Mouse (Mus musculus) cerebellum, adult 9-10 months (tissue): ENCODE measurements around the gene Rbfox1.
A peak's percentile ranks its signal among the peaks of the same experiment; 100 is the strongest.

Experiments
- DNase-seq: peaks from one replicate; pipeline ENCODE4 v3.0.0; 2022

The Rbfox1 gene

DNA sequence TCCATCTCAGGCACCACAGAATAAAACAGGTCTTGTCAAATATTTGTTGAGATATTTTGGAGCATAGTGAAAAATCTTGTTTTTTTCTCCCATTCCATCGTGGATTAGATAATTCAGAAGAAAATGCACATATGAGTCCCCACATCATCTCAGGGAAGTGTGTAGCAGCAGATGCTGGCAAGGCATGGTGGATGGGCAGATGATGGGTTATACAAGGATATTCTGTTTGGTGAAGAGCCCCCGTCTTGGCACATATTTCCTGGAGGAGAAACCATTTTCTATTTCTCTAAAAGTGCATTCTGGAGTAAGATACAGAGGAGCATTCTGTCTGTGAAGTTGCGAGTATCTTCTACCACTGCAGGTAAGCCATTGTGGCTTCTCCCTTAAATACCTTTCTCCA is 495.8 kb downstream of the Rbfox1 start:
- no peak for DNase-seq

- DNase-seq, result no peak
These were observed 496.4 kb downstream of the Rbfox1 start for GRCm38 (mm10) chr16:6381572-6381971.

- DNase-seq, result peak; percentile 64
These were observed 497.6 kb downstream of the Rbfox1 start for GRCm38 (mm10) chr16:6382712-6383111.

DNA sequence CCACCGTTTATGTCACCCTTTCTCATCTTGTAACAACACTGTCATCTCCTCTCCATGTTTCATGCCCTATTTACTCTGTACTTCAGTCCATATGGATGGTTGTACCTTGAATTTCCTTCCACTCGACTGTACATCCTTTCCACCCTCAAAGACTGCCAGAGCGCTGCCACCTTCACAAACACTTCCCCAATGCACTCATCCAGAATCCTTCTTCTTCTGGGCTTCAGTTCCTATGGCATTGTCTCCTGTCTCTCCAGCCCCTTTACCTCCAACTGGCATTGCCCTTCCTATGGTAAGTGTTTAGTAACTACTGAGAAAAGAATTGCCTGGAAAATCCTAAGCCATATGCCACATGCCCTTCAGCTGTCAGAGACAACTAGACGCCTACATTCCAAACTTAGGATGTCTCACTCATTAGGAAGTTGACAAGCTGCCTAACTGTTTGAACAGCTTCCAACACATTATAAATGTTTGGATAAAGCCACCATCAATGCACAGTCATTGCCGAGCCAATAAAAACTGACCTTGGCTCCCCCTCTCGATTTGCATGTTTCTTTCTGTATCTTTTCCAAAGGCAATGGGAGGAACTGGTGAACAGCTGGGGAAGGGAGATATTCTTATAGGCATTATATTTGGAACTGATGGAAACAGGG is 505.2 kb downstream of the Rbfox1 start:
- peak; percentile 77 for DNase-seq

DNA sequence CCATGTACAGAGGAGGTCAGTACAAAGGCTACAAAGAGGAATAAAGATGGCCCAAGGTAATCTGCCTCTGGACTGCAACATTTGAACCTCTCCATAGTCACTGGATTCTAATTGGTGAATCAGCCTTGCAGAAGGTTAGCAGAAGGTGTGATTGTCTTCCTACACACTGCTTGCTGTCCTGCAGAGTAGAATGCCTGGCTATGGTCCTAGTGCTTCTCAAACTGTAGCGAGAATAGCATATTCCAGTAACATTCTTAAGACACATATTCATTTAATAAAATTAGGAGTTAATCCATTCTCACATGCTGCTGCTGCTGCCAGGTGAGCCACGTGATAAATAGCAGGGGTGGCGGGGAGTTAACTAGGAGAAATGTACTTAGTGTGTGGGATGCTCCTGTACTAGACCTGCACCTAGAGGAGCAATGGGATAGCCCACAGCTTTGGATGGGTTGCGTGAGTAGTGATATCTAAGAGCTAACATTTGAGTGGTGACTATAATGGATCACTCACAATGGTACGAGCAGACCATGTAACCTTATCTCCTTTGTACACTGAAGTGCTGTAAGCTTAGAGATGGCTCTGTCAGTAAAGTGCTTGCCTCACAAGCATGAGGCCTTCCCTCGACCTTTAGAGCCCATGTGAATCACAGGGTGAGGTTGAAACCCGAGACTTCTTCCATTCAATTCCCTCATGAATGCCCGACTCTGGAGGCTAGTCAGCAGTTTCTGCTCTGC is 511.7 kb downstream of the Rbfox1 start:
- DNase-seq, result no peak

GRCm38 (mm10) chr16:6397635-6398034 is 512.5 kb downstream of the Rbfox1 start:
- DNase-seq, result no peak

DNA sequence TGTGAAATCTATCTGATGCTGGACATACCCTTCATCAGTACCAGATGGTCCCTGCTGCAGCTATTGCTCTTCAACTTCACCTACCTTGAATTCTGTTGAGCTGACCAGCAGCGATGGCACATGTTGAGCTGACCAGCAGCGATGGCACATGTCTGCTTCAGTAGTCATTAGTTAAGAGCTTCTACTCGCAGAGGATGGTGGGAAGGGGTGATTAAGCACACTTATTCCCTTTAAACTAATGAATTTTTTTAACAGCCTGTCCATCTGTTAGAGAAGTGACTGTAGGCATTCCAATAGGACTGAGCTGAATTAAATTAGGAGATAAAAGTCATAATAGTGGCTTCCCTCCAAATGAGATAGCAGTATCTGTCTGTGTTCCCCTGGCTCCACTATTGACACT is 517.7 kb downstream of the Rbfox1 start:
- DNase-seq, result no peak

- no peak for DNase-seq
These were observed 529.7 kb downstream of the Rbfox1 start for GRCm38 (mm10) chr16:6414846-6415245.

- DNase-seq, result no peak
These were observed 536.5 kb downstream of the Rbfox1 start for GRCm38 (mm10) chr16:6421623-6422145.

GRCm38 (mm10) chr16:6423878-6424409 is 538.8 kb downstream of the Rbfox1 start:
- peak; percentile 75 for DNase-seq

GRCm38 (mm10) chr16:6424738-6425137 is 539.6 kb downstream of the Rbfox1 start:
- DNase-seq, result peak; percentile 96

GRCm38 (mm10) chr16:6427292-6428281 is 542.4 kb downstream of the Rbfox1 start:
- peak; percentile 93 for DNase-seq

GRCm38 (mm10) chr16:6430981-6431380 is 545.8 kb downstream of the Rbfox1 start:
- DNase-seq, result peak; percentile 75

DNA sequence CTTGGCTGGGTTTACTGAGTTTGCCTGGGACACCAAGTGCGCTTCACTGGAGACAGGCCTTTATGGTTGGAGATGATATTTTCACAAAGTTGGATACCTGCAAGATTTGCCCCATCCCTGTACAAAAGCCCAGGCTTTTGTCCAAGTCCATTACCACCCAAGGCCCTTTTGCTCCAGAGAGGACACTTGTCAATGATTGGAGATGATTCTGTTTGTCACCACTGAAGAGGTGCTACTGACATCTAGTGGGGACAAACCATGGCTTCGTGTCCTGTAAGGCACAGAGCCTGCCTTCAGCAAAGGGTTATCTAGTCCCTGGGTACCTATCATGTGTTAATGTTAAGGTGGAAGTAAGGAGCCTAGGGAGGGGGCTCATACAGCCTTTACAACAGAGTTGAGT is 551.3 kb downstream of the Rbfox1 start:
- peak; percentile 72 for DNase-seq

DNA sequence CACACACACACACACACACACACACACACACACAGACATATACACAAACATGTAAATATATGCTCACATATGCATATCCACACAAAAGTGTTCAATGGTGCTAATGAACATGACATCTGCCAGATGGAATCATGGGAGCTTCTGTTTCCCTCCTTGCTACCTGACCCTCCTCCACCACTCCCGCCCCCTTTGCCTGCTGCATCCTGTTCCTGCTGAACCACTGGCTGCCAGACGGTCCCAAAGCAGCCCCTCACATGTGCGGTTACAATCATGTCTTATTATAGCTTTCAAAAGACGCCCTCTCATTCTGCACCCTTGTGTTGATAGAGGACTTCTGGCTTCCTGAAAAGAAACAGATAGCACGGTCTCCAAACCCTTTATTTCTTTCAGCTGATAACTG is 563.1 kb downstream of the Rbfox1 start:
- DNase-seq, result no peak

- DNase-seq, result no peak
These were observed 570.2 kb downstream of the Rbfox1 start for GRCm38 (mm10) chr16:6455349-6455748.

GRCm38 (mm10) chr16:6479094-6479590 is 594.0 kb downstream of the Rbfox1 start:
- peak; percentile 42 for DNase-seq

GRCm38 (mm10) chr16:6479616-6480410 is 594.7 kb downstream of the Rbfox1 start:
- peak; percentile 78 for DNase-seq

DNA sequence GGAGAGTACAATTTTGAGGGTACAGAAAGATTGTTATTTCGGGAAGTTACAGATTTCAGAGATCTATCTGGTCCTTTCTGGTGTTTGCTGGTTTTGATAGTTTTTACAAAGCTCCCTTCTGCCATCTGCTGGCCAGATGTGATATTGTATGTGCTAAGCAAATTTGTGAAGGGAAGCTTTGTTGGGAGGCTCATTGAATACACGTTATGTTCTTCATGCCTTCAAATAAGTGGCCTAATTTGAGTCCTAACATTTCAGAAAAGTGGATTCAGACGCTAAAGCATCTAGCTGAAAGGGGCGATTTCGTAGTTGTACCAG is 595.2 kb downstream of the Rbfox1 start:
- peak; percentile 88 for DNase-seq

GRCm38 (mm10) chr16:6483628-6484027 is 598.5 kb downstream of the Rbfox1 start:
- DNase-seq, result no peak

DNA sequence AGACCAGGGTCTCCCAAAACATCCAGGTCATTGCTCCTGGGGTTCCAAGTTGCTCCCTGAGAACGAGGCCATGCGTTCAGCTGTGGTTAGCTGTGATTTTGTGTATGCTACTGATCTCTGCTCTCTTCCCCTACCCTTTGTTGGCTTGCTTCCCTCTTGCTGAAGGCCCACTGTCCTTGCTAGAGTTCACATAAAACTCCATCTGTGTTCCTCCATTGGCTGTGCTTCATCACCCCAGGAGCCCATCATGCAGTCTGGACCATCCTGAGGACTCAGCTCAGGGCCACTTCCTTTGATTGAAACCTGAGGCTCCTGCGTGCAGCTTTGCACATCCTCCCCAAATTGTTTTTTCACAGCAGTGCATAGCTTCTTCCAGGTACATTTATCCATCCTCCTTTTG is 600.5 kb downstream of the Rbfox1 start:
- DNase-seq, result peak; percentile 64

DNA sequence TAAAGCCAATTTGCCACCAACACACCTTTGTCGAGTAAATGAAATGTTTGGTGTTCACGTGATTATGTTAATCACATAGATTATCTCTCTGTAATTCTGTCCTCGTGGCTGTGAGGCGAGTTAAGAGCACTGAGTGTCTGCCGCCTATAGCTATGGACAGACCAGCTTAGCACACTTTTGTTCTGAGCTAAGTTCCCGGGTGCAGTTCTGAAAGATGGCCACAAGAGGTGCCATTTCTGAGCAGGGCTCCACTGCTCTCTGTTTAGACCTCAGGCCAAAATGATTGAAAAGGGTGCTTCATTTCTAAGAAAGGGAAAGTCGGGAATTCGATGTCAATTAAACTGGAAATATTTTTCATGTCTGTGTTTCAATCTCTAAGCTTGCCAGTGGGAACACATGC is 617.1 kb downstream of the Rbfox1 start:
- peak; percentile 50 for DNase-seq
